Comparison of ENCODE assay signal across 12 mouse cellular contexts in genomic region chr16:77405859-77406258, GRCm38 (mm10).
DNase-seq lines count a peak whose midpoint lies in the region; ATAC-seq lines count a peak whose summit lies in the region.
"Had no signal": no experiment of that assay in that cellular context is flagged by ENCODE, and none has a peak within 500 bp of the region (broad histone marks: within the 10 kb centered on the region; RNA-seq: fewer than 3 reads in every experiment).

No protein-coding gene starts in this region.

- H3K27me3 ChIP-seq in embryonic facial prominence, embryonic 12.5 days = no peaks in the 10 kb centered on the region
- no peaks in the 10 kb centered on the region for H3K27me3 ChIP-seq in forebrain, embryonic 14.5 days (replicated peaks; ENCODE audit: control insufficient read depth, insufficient read depth, low read length)
- H3K27me3 ChIP-seq in limb, embryonic 11.5 days (ENCODE audit: control insufficient read depth, insufficient read depth, low read length) = no peaks in the 10 kb centered on the region

- no peak overlapping the region for H3K4me3 ChIP-seq in embryonic facial prominence, embryonic 12.5 days
- H3K4me3 ChIP-seq in forebrain, embryonic 14.5 days (ENCODE audit: low read depth, low read length) = no peak overlapping the region
- H3K4me3 ChIP-seq in limb, embryonic 11.5 days (ENCODE audit: low read depth, low read length) = no peak overlapping the region

- H3K4me2 ChIP-seq in embryonic facial prominence, embryonic 12.5 days (replicated peaks) = peak overlapping the region; percentile 27
- peak overlapping the region; percentile 4 for H3K4me2 ChIP-seq in forebrain, embryonic 14.5 days (ENCODE audit: low read length)
- H3K4me2 ChIP-seq in limb, embryonic 11.5 days (ENCODE audit: low read depth, severe bottlenecking) = no peak overlapping the region; the same call in 1 of the 2 replicates

- 49% methylated on average over 6 of the region's 6 CpGs for WGBS in embryonic facial prominence, embryonic 12.5 days
- WGBS in forebrain, embryonic 14.5 days = 55% methylated on average over 6 of the region's 6 CpGs
- 60% methylated on average over 6 of the region's 6 CpGs for WGBS in limb, embryonic 11.5 days

- 0 out of 2 replicates have a peak, but pooled peaks have one; percentile 15 for ATAC-seq in embryonic facial prominence, embryonic 12.5 days (ENCODE audit: insufficient number of reproducible peaks, insufficient read depth, low FRiP score, low TSS enrichment)
- ATAC-seq in forebrain, embryonic 14.5 days = 0 out of 2 replicates have a peak, but pooled peaks have one; percentile 18
- ATAC-seq in limb, embryonic 11.5 days (ENCODE audit: insufficient number of reproducible peaks, low FRiP score, low TSS enrichment, low read depth) = no peak
- ATAC-seq in erythroid progenitor cell, adult 5-6 weeks (replicated peaks; ENCODE audit: low FRiP score, poor library complexity, severe bottlenecking) = no peak
- no peak for ATAC-seq in CD4-positive, CD25-positive, alpha-beta regulatory T cell, adult 4 months

- H3K9me3 ChIP-seq in embryonic facial prominence, embryonic 12.5 days = no peaks in the 10 kb centered on the region
- H3K9me3 ChIP-seq in forebrain, embryonic 14.5 days (replicated peaks; ENCODE audit: control insufficient read depth, low read length) = no peaks in the 10 kb centered on the region
- H3K9me3 ChIP-seq in limb, embryonic 11.5 days (ENCODE audit: control insufficient read depth, low read length) = no peaks in the 10 kb centered on the region

- H3K36me3 ChIP-seq in embryonic facial prominence, embryonic 12.5 days = no peaks in the 10 kb centered on the region
- H3K36me3 ChIP-seq in forebrain, embryonic 14.5 days (ENCODE audit: control insufficient read depth, insufficient read depth, low read length) = no peaks in the 10 kb centered on the region
- H3K36me3 ChIP-seq in limb, embryonic 11.5 days (ENCODE audit: control insufficient read depth, insufficient read depth, low read length) = no peaks in the 10 kb centered on the region

- peaks cover 37% of the 10 kb centered on the region for H3K4me1 ChIP-seq in embryonic facial prominence, embryonic 12.5 days
- H3K4me1 ChIP-seq in forebrain, embryonic 14.5 days (ENCODE audit: control insufficient read depth, insufficient read depth, low read length) = peaks cover 36% of the 10 kb centered on the region
- peaks cover 15% of the 10 kb centered on the region; the same call in 1 of the 2 replicates for H3K4me1 ChIP-seq in limb, embryonic 11.5 days (ENCODE audit: control insufficient read depth, insufficient read depth, low read length)

- no peak for DNase-seq in forebrain, embryonic 14.5 days (ENCODE audit: low spot score)
- DNase-seq in limb, embryonic 11.5 days (ENCODE audit: low spot score) = no peak
- peak; percentile 42 for DNase-seq in neural tube, embryonic 10.5 days (ENCODE audit: extremely low spot score, low spot score)
- no peak for DNase-seq in gastrocnemius, adult 18-20 months (ENCODE audit: low spot score)
- DNase-seq: adrenal gland, postnatal 36 days; cerebellum, adult 2 months; kidney, adult 2 months; layer of hippocampus, postnatal 36 days; lung, adult 18-20 months had no signal

- H3K27ac ChIP-seq in embryonic facial prominence, embryonic 12.5 days = peak overlapping the region; percentile 78; the same call in 1 of the 2 replicates
- H3K27ac ChIP-seq in forebrain, embryonic 14.5 days (ENCODE audit: low read depth, low read length) = peak overlapping the region; percentile 15
- H3K27ac ChIP-seq in limb, embryonic 11.5 days (replicated peaks; ENCODE audit: low read depth, low read length) = peak overlapping the region; percentile 16; the same call in 1 of the 2 replicates

- no peak overlapping the region for H3K9ac ChIP-seq in embryonic facial prominence, embryonic 12.5 days
- no peak overlapping the region for H3K9ac ChIP-seq in forebrain, embryonic 14.5 days (ENCODE audit: low read length)
- no peak overlapping the region for H3K9ac ChIP-seq in limb, embryonic 11.5 days (ENCODE audit: low read length)

Comparison
In these comparisons a context has a peak if more than half of its experiments do, and no peak if none do; other contexts are left out.
1. ATAC-seq: peak in embryonic facial prominence, embryonic 12.5 days (single experiment) and forebrain, embryonic 14.5 days (single experiment); none in limb, embryonic 11.5 days (single experiment), erythroid progenitor cell, adult 5-6 weeks (single experiment) and CD4-positive, CD25-positive, alpha-beta regulatory T cell, adult 4 months (single experiment).
2. H3K27ac ChIP-seq: peak in every context shown above with its lines; median percentile 78 in embryonic facial prominence, embryonic 12.5 days; 16 in limb, embryonic 11.5 days; 15 in forebrain, embryonic 14.5 days.